Mouse (Mus musculus) spleen, postnatal 36 days (tissue): ENCODE results near the gene Brd2.

ENCODE experiments used
- DNase-seq, 2 experiments: peaks; one replicate each; pipeline ENCODE4 v3.0.0; 2022; ENCODE audit warnings: low spot score in 2 of 2, mixed read lengths in 1 of 2

Gene Brd2

DNA sequence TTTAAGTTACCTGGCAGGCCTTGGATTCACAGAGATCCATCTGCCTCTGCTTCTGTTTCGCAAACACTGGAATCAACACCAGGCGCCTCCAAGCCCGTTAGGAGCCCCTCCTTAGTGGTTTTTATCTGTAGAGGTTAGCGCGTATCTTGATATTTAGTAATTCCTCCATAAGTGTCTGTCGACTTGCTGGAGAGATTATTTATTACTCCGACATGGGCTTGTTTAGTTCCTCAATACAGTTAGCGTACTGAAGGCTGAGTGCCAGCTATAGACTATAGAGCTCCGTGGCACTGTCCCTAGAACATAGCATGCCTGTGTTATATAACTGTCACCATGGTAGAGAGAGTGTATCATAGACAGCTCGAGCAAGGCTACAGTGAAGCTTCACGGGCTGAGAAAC lies 34.3 kb downstream of the Brd2 start:
- no peak for DNase-seq

GRCm38 (mm10) chr17:34087386-34087785 lies 35.0 kb downstream of the Brd2 start:
- no peak for DNase-seq

DNA sequence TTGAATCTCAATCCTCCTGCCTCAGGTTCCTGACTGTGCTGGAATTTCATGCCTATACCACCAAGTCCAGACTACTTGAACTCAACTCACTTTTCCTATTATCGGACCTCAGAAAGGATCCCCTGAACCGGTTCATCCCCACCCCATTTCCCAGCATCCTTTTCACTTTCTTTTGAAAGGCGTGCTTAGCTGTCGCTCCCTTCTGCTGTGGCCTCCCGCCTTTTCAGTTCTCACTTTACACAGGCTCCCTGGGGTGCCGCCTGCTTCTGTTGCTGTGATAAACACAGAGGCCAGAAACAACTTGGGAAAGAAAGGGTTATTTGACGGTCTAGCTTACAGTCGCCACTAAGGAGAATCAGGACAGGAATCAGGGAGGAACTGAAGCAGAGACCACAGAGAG lies 39.3 kb downstream of the Brd2 start:
- no peak for DNase-seq

GRCm38 (mm10) chr17:34079621-34080020 lies 42.8 kb downstream of the Brd2 start:
- DNase-seq: peak; percentile 54 to 70

DNA sequence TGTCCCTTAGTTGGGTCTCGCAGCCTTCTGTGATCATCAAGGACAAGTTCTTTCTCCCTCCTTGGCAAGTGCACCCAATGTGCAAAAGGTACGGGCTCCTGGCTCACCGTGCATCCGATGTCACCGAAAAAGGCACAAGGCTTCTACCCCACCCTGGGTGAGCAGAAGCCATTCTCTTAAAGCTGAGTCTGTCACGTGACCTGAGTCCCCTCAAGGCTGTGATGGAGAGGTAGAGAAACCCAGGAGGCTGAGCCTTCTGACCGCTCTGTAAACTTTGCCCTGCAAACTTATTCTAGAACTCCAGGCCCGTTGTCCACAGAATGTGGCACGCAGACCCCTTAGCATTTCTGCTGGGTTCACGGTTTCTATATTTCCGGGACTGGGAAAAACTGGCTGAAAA lies 43.4 kb downstream of the Brd2 start:
- DNase-seq: no peak

DNA sequence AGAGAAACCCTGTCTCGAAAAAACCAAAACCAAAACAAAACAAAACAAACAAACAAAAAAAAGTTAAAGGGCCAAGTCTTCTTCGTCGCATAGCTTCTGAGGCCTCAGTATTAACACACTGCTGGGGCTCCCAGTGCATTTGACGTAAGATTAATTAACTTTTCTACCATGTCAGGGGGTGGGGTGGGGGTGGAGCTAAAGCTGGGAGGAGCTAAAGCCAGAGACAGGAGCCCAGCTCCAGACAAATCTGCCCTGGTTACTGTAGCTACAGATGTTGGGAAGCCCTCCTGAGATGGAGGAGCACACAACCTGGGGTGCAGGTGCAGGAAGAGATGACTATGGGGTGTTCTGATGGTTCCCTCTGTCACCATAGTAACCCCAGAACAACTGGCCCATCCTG lies 44.3 kb downstream of the Brd2 start:
- no peak for DNase-seq

GRCm38 (mm10) chr17:34077549-34077948 lies 44.9 kb downstream of the Brd2 start:
- peak; percentile 67 to 74 for DNase-seq

- peak; percentile 64 to 76 for DNase-seq
Measured at GRCm38 (mm10) chr17:34075271-34075670, 47.2 kb downstream of the Brd2 start.

GRCm38 (mm10) chr17:34072091-34072490 lies 50.3 kb downstream of the Brd2 start:
- peak; percentile 53 to 54 for DNase-seq

DNA sequence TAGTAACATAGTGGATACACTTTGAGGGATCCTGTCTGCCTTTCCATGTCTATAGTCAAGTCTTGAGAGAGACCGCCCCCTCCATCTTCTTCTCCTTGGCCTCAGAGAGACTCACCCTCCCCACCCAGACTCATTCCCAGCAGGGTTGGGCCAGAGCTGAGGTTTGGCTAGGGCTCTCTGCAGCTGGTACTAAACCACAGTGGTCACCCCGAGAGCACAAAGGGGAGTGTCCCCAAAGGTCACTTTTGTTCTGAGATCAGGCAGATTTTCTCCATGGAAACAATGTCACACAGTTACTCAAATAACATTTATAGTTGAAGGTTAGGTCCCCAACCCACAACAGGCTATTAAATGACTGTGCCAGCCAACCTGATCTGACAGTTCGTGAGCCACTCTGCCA lies 53.6 kb downstream of the Brd2 start:
- no peak for DNase-seq
